Mouse (Mus musculus): Measurements from ENCODE around the gene Nt5dc3.

- TF ChIP-seq CTCF (IDR thresholded peaks at IDR 0.05; ENCODE audit: low read depth, low read length) (no peak), GATA1 (IDR thresholded peaks at IDR 0.05; ENCODE audit: borderline replicate concordance, low read length) (no peak), GATA2 (IDR thresholded peaks at IDR 0.05; ENCODE audit: borderline replicate concordance, low read depth, low read length) (no peak)
These were observed 34.5 kb upstream of the Nt5dc3 start for GRCm38 (mm10) chr10:86744306-86744705.

Measured in G1E (cell line).